Mouse (Mus musculus) cerebellum, adult 2 months (tissue): ENCODE data around the gene Olfr1437.
"Not testable (repeated sequence)": the region's sequence is repeated elsewhere in the genome, so short reads cannot be mapped to it uniquely, and the experiment has no call there.

Source experiments
- CTCF ChIP-seq: fragments of 200-500 bp; IDR thresholded peaks from 2 replicates; pipeline ENCODE4 v1.5.1; 2011; ENCODE audit warnings: low read depth, mild to moderate bottlenecking, control low read depth, low read length, moderate library complexity, borderline replicate concordance; ENCODE audit not compliant: insufficient read depth
- POLR2A ChIP-seq: fragments of 200-500 bp; IDR thresholded peaks from 2 replicates; pipeline ENCODE4 v1.6.1; 2011; ENCODE audit warnings: low read length, control low read depth, borderline replicate concordance; ENCODE audit not compliant: insufficient read depth

DNA sequence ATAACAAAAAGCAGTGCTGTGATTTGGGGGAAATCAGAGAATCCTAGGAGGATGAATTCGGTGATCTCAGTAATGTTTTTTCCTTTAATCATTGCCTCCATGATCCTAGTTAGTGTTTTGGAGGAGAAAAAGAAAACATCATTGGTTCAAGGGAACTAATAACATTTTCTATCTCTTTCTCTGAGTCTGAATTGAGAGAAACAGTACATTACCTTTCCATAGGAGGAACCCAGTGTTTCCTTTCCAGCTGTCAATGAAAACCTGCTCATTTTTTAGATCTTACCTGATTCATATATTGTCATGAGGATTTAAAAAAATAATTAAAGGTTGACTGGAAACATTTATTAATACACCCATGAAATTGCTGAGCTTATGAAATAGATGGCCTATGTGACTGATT lies 25.9 kb downstream of the Olfr1437 start, which contains the start of gene Olfr1436:
- not testable (repeated sequence) for TF ChIP-seq POLR2A, CTCF
